Mouse (Mus musculus) monocyte, adult 2 months (primary cell): ENCODE measurements around the gene Rpl12.

Experiments
- DNase-seq, 2 experiments: peaks; one replicate each; pipeline ENCODE4 v3.0.0; 2022; ENCODE audit warnings: low spot score in 2 of 2, low read depth in 1 of 2

The Rpl12 gene

GRCm38 (mm10) chr2:32961192-32961995 is at the start of gene Rpl12, which contains the start of gene Lrsam1:
Rpl12 (plus strand) TSS chr2:32961559.
Lrsam1 (minus strand) TSS chr2:32961614.
- peak; percentile 74 to 92 for DNase-seq

GRCm38 (mm10) chr2:32911639-32912182 is 49.6 kb upstream of the Rpl12 start:
- no peak for DNase-seq

DNA sequence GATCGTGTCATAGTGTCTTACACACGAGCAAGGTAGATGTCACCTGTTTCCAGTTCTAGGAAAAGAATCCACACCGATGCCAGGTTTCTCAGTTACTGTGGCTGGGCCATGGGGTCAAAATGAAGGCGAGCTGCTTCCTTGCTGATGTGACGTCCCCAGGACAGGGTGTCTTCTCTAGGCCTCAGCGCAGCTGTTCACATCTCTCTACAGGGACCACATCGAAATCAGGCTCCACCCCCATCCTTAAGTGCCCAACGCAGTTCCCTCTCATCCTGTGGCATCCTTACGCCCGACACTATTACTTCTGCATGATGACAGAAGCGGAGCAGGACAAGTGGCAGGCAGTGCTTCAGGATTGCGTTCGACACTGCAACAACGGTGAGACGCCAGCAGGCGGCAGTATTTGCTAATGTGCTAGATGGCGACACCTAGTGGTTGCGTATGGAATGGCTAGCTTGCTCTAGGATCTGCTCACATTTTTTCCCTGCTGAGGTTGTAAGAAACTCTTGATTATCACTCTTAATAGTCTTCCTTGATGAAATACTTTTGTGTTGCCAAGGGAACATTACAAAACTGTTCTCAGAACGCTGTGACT is 49.1 kb upstream of the Rpl12 start:
- DNase-seq = peak; percentile 66 to 84

DNA sequence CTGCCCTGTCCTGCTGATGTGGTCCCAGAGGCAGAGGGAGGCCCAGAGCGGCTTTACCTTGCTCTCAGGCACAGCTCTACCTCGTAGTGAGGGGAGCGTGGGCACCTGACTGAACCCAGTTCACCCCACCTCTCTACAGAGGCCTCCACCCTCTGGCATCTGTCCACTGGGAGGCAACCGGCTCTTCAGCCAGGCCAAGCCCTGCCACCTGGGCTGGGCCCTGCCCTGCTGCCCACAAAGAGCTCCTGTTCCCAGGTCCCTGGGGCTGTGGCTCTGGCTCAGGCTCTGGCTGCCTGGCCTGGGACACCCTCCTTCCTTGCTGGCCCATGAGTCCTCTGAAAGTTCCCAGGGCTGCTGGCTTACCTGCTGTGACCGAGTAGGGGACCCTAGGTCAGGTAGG is 47.0 kb upstream of the Rpl12 start:
- no peak for DNase-seq

- no peak for DNase-seq
These were observed 46.5 kb upstream of the Rpl12 start for GRCm38 (mm10) chr2:32914896-32915295.

- peak; percentile 87 to 93 for DNase-seq
These were observed 43.8 kb upstream of the Rpl12 start for GRCm38 (mm10) chr2:32917526-32917925.

GRCm38 (mm10) chr2:32918391-32918790 is 43.0 kb upstream of the Rpl12 start:
- no peak for DNase-seq

DNA sequence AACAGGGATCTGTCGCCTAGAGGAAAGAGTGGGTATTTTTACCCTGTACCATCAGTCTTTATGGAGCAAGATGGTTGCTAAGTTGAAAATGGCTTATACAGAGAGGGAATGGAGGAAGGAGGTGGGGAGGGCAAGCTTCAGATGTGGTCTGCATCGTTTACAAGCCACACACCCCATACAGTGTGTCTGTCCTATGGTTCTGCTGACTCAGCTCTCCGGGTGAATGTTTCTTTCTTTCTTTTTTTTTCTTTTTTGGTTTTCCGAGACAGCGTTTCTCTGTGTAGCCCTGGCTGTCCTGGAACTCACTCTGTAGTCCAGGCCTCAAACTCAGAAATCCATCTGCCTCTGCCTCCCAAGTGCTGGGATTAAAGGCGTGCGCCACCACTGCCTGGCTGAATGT is 40.1 kb upstream of the Rpl12 start:
- no peak for DNase-seq

DNA sequence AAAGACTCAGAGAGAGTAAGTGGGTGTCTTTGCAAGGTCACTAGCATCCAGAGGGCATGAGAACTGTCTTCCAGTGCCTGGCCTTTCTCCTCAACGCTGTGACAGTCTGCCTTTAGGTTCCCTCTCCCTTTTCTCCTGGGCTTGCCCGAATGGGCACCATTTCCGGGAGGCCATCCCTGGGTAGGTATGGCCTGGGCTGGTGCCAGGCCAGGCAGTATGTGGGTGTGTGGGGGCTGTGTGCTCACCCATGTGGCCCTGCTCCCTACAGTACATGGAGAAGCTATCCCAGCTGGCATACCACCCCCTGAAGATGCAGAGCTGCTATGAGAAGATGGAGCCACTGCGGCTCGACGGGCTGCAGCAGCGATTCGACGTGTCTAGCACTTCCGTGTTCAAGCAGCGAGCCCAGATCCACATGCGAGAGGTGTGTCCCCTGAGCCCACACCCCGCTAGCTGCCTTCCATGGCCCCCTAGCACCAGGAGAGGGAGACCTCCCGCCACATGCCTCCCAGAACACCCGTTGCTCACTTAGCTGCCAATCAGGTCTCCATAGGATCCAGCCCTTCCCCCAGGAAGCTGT is 39.5 kb upstream of the Rpl12 start:
- DNase-seq = no peak

GRCm38 (mm10) chr2:32922564-32922963 is 38.8 kb upstream of the Rpl12 start:
- DNase-seq = no peak

- DNase-seq = no peak
These were observed 37.7 kb upstream of the Rpl12 start for GRCm38 (mm10) chr2:32923551-32924250.

- DNase-seq = no peak
These were observed 37.0 kb upstream of the Rpl12 start for GRCm38 (mm10) chr2:32924306-32924844.

DNA sequence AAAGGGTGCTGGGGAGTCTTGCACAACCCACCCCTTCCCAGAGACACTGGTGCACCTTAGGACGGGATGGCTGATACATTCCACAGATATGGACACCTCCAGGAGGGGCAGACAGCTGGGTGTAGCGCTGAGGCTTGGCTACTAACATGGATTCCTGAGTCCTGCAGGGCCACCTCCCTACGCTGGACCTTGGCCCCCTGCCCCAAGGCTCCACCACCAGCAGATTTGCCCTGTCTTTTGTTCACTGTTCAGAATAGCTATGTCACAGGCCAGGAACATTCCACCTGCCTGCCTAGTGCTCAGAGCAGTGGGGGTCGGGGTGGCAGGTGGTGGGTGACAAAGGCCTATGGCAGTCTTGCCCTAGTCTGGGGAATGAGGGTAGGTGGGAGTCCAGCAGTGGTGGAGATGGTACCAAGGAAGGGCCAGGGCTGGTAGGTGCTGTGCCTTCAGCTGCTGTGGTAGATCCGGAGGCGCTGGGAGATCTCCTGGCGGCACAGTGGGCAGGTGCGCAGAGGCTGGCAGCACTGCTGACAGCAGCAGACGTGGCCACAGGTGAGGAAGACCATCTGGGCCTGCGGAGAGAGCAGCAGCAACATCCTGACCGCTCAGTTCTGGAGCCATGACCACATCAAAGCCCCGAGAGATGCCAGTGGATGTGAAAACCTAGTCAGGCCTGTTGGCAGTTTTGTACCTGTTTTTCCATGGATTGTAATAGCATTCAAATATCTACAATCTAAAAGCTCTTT is 34.9 kb upstream of the Rpl12 start:
- DNase-seq = no peak

DNA sequence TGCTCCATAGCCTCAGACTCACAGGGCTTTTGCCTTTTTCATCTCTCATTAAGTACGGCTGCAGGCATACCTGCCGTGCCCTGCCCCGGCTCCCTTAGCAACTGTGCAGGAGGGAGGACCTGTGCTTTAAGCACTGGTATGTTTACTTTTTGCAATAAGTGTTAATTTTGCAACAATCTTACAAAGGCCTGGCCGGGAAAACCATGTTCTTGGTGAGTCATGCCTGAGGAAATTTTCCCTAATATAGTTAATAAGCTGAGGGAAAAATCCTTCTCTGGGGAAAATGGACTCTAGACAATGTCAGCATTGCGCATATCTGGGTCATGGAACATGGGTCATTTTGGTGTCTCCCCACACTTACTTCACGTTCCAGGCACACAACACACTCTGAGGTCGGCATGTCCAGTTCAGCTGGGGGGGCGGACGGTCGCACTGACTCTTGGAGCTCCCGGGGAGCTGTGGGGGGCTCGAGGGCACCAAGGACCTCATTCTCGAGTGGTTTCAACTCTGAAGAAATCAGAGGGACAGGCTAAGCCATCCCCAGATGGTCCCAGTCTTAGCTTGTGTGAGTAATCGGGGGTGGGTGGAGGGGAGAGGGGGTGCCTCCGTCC is 33.6 kb upstream of the Rpl12 start:
- DNase-seq = no peak

DNA sequence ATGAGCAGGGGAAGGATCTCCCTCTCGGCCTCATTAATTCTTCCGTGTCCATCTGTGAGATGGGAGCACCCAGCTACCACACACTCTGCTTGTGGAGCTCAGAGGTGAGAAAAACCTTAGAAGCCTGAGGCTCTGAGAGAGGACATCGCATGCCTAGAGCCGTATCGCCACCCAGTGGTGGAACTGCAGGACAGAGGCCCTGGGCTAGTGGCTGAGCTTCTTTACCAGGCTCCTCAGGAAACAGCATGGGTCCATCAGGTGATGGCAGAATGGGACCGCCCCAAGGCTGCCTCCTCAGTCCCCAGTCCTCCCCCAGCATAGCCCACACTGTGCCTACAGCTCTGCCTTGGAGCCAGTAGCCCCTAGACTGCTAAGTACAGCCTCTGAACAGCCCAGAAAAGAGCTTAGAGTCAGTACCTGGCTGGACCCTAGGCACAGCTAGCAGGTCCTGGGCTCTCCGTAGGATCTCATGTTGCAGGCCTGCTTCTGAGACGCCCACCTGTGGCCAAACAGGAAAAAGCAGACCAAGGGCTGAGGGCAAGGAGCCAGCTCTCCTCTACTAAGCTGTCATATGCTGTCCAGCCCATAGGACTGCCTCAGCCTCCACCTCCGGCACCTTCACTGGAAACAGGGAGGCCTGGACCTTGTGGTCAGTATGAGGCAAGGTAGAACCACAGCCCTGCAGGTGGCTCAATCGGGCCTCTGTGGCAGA is 33.0 kb upstream of the Rpl12 start:
- peak in 1 of 2 experiments; percentile 53 for DNase-seq

GRCm38 (mm10) chr2:32928947-32929829 is 32.2 kb upstream of the Rpl12 start:
- no peak for DNase-seq

DNA sequence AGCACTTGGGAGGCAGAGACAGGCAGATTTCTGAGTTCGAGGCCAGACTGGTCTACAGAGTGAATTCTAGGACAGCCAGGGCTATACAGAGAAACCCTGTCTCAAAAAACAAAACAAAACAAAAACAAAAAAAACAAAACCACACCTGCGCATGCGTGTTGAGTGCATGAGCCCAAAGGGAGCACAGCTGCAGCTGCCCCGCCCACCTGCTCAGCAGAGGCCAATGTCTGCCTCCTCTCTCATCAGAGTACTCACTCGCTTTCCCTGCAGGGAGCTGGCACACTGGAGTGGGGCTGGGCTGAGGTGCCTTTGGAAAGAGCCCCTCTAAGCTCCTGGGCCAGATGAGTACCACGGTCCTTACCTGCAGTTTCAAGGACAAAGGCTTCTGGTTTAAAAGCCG is 29.6 kb upstream of the Rpl12 start:
- DNase-seq = no peak

DNA sequence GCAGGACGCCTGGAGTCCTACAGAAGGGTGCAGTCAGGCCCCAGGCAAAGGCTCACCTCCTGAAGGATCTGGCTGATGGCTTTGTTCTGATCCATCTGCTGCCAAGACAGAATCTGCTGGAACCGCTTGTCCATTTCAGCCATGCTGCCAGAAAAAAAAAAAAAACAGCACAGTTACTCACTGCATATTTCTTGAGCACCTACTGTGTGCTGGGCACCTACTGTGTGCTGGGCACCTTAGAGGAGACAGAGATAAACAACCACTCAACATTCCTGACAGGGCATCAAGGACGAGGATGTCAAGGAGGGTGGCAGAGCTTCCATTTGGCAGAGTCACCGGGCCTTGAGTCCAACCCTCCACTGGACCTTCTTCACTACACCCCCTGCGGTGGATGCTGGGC is 22.6 kb upstream of the Rpl12 start:
- DNase-seq = no peak
